Mouse (Mus musculus) liver, postnatal 0 days (tissue): Measurements from ENCODE around the gene Gm10643. TPM values are rescaled to one million over a fixed set of nuclear protein-coding genes. Genes with fewer than 3 reads are reported as not detected.

Experiments
- ATAC-seq: fragments of 200-750 bp; cut with Nextera tagmentation; 2 replicates; pipeline ENCODE4 v1.8.0; 2017; ENCODE audit warnings: mild to moderate bottlenecking, moderate library complexity
- DNase-seq: peaks from one replicate; pipeline ENCODE4 v3.0.0-alpha.2; 2016
- H3K27ac ChIP-seq: fragments of 300-500 bp; sonication (generic); 2 replicates; pipeline ENCODE4 v1.5.1; 2014; ENCODE audit warnings: antibody characterized with exemption, moderate library complexity, mild to moderate bottlenecking, low read depth
- H3K27me3 ChIP-seq: fragments of 300-500 bp; sonication (generic); 2 replicates; pipeline ENCODE4 v1.6.1; 2014; ENCODE audit warnings: low read length, control low read depth, mixed read lengths; ENCODE audit not compliant: insufficient read depth
- H3K36me3 ChIP-seq: fragments of 300-500 bp; sonication (generic); replicated peaks from 2 replicates; pipeline ENCODE4 v1.6.1; 2014; ENCODE audit warnings: mild to moderate bottlenecking, control low read depth, low read length, moderate library complexity, mixed read lengths; ENCODE audit not compliant: insufficient read depth
- H3K4me1 ChIP-seq: fragments of 300-500 bp; sonication (generic); 2 replicates; pipeline ENCODE4 v1.6.1; 2014; ENCODE audit warnings: antibody characterized with exemption, mild to moderate bottlenecking, control low read depth; ENCODE audit not compliant: insufficient read depth
- H3K4me2 ChIP-seq: fragments of 300-500 bp; sonication (generic); 2 replicates; pipeline ENCODE4 v1.6.1; 2014; ENCODE audit warnings: low read depth, mild to moderate bottlenecking, low read length, moderate library complexity, mixed read lengths
- H3K4me3 ChIP-seq: fragments of 300-500 bp; sonication (generic); 2 replicates; pipeline ENCODE4 v1.5.1; 2014; ENCODE audit warnings: low read depth, low read length
- H3K9ac ChIP-seq: fragments of 300-500 bp; sonication (generic); replicated peaks from 2 replicates; pipeline ENCODE4 v1.6.1; 2014; ENCODE audit warnings: mild to moderate bottlenecking, moderate library complexity
- H3K9me3 ChIP-seq: fragments of 300-500 bp; sonication (generic); 2 replicates; pipeline ENCODE4 v1.6.1; 2016; ENCODE audit warnings: mild to moderate bottlenecking, control low read depth, low read length, mixed read lengths
- CTCF ChIP-seq: sonication (generic); IDR thresholded peaks from 2 replicates; pipeline ENCODE4 v1.5.1; 2016; ENCODE audit warnings: antibody characterized with exemption, low read depth
- EP300 ChIP-seq: IDR thresholded peaks from 2 replicates; pipeline ENCODE4 v1.6.1; 2016; ENCODE audit warnings: antibody characterized with exemption, low read depth, mild to moderate bottlenecking
- WGBS: fragments of 180-500 bp; shearing (Covaris S2); extraction: QIAGEN DNeasy Blood & Tissue Kit; methylation state at CpG from one replicate; pipeline ENCODE4 v1.1.7; 2014; ENCODE audit not compliant: insufficient replicate concordance; 5-methylcytosine and 5-hydroxymethylcytosine counted together
- polyA plus RNA-seq: library from polyadenylated mRNA; unstranded; fragments of >200 nt; fragmentation: Nextera tagmentation; extraction: Ambion mirVana; gene quantifications from 2 replicates; pipeline ENCODE4 v1.2.1, GENCODE M21; 2015

The Gm10643 gene
- polyA plus RNA-seq, 1 experiment from 2014 or later = 0.36 TPM

GRCm38 (mm10) chr8:84069750-84070149 is 4.8 kb upstream of the Gm10643 start:
- Histone ChIP-seq H3K27me3 (no peaks in the 10 kb centered on the region), H3K4me2 (no peak overlapping the region), H3K9ac (no peak overlapping the region; the same call in 1 of the 2 replicates), H3K4me1 (peaks cover 35% of the 10 kb centered on the region), H3K4me3 (no peak overlapping the region), H3K9me3 (no peaks in the 10 kb centered on the region), H3K27ac (no peak overlapping the region), H3K36me3 (no peaks in the 10 kb centered on the region; the same call in 1 of the 2 replicates)
- ATAC-seq = no peak
- no peak for DNase-seq
- 80% methylated on average over 2 of the region's 2 CpGs for WGBS
- TF ChIP-seq EP300 = no peak
- no peak for TF ChIP-seq CTCF

GRCm38 (mm10) chr8:84069169-84069568 is 4.2 kb upstream of the Gm10643 start:
- H3K27me3 ChIP-seq = no peaks in the 10 kb centered on the region
- H3K4me1 ChIP-seq = peaks cover 37% of the 10 kb centered on the region
- no peak overlapping the region for H3K4me2 ChIP-seq
- H3K9ac ChIP-seq = no peak overlapping the region
- no peak overlapping the region for H3K4me3 ChIP-seq
- WGBS = 46% methylated on average over 1 of the region's 1 CpGs
- TF ChIP-seq CTCF (no peak), EP300 (no peak)
- no peak for DNase-seq
- no peaks in the 10 kb centered on the region for H3K36me3 ChIP-seq
- 0 out of 2 replicates have a peak overlapping the region, but pooled peaks have one; percentile 7 for H3K27ac ChIP-seq
- H3K9me3 ChIP-seq = no peaks in the 10 kb centered on the region
- no peak for ATAC-seq

- ATAC-seq (no peak), DNase-seq (no peak)
- Histone ChIP-seq H3K27ac (0 out of 2 replicates have a peak overlapping the region, but pooled peaks have one; percentile 7), H3K9me3 (no peaks in the 10 kb centered on the region), H3K9ac (no peak overlapping the region), H3K27me3 (no peaks in the 10 kb centered on the region), H3K4me2 (no peak overlapping the region), H3K4me1 (peaks cover 43% of the 10 kb centered on the region), H3K4me3 (no peak overlapping the region), H3K36me3 (no peaks in the 10 kb centered on the region)
- no peak for TF ChIP-seq EP300
- TF ChIP-seq CTCF = no peak
- WGBS = 55% methylated on average over 12 of the region's 12 CpGs
These were observed 3.5 kb upstream of the Gm10643 start for GRCm38 (mm10) chr8:84068316-84069035.

- no peak overlapping the region for H3K27ac ChIP-seq
- peak overlapping the region; percentile 94 for H3K4me2 ChIP-seq
- no peaks in the 10 kb centered on the region for H3K36me3 ChIP-seq
- peaks cover 44% of the 10 kb centered on the region for H3K4me1 ChIP-seq
- TF ChIP-seq EP300 (no peak), CTCF (no peak)
- no peaks in the 10 kb centered on the region for H3K9me3 ChIP-seq
- peak overlapping the region; percentile 74; the same call in 1 of the 2 replicates for H3K4me3 ChIP-seq
- no peak overlapping the region for H3K9ac ChIP-seq
- DNase-seq (no peak), ATAC-seq (no peak)
- 80% methylated on average over 7 of the region's 7 CpGs for WGBS
- H3K27me3 ChIP-seq = no peaks in the 10 kb centered on the region
These were observed 3.0 kb upstream of the Gm10643 start for GRCm38 (mm10) chr8:84067911-84068310.

- 1% methylated on average over 38 of the region's 58 CpGs for WGBS
- Histone ChIP-seq H3K9me3 (no peaks in the 10 kb centered on the region), H3K4me1 (peaks cover 44% of the 10 kb centered on the region), H3K36me3 (no peaks in the 10 kb centered on the region), H3K4me3 (peak overlapping the region; percentile 74), H3K27me3 (no peaks in the 10 kb centered on the region), H3K27ac (peak overlapping the region; percentile 97), H3K4me2 (peak overlapping the region; percentile 94), H3K9ac (peak overlapping the region; percentile 71)
- DNase-seq = peak; percentile 97
- peak; percentile 78 for ATAC-seq
- TF ChIP-seq CTCF (no peak), EP300 (no peak)
These were observed 2.2 kb upstream of the Gm10643 start for GRCm38 (mm10) chr8:84067047-84067573.

- under 1% methylated on average over 50 of the region's 51 CpGs for WGBS
- Histone ChIP-seq H3K9me3 (no peaks in the 10 kb centered on the region), H3K36me3 (no peaks in the 10 kb centered on the region), H3K9ac (peak within 1 kb of the TSS; percentile 77), H3K4me3 (peak within 1 kb of the TSS; percentile 74), H3K4me2 (peak within 1 kb of the TSS; percentile 94), H3K4me1 (peaks cover 41% of the 10 kb centered on the region), H3K27ac (peak within 1 kb of the TSS; percentile 97), H3K27me3 (no peaks in the 10 kb centered on the region)
- ATAC-seq = peak; percentile 94
- TF ChIP-seq CTCF (no peak), EP300 (peak; percentile 71; the same call in 1 of the 2 replicates)
- DNase-seq = peak; percentile 98
These were observed 1.5 kb upstream of the Gm10643 start, which contains the start of gene Rfx1 for GRCm38 (mm10) chr8:84066291-84066930. Gene Rfx1, plus strand, starts transcription at chr8:84066834.
